Mouse (Mus musculus) spleen, postnatal 4 days (tissue): ENCODE data around the gene Carmil2.

Source experiments
- DNase-seq, 2 experiments: peaks; one replicate each; pipeline ENCODE4 v3.0.0; 2022; ENCODE audit warnings: low spot score in 2 of 2

Gene Carmil2

DNA sequence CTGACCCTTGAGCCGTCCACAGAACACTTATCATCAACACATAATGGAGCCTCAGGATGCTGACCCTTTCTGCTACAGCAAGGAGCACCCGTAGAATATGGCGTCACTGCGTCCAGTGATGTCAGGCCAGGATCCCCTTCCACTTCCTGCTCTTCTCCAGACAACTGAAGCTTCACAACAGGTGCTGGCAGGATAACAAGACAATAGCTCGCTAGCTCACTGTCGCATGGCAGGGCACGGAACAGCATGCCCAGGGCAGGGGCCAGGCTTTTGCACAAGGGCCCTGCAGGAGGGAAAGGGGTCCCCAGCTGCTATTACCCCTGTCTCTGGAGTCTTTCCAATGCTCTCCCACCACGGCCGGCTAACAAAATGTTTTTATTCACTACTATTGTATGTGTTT is 36.8 kb downstream of the Carmil2 start:
- DNase-seq: no peak

DNA sequence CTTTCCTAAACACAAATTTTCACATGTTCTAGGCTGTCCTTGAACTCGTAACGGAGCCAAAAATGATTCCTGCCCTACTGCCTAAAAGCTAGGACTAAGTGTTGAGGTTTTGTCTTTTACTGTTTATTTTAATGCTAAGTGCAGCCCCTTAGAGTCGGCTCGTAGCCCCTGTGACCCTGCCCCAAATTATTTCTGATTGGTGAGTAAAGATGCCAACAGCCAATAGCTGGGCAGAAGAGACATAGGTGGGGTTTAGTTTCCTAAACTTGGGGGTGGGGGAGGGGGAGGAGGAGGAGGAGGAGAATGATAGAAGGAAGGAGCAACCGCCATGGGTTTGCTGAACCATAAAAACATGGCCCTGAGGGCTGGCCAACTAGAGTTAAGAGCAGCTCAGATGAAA is 39.7 kb downstream of the Carmil2 start:
- DNase-seq: no peak

DNA sequence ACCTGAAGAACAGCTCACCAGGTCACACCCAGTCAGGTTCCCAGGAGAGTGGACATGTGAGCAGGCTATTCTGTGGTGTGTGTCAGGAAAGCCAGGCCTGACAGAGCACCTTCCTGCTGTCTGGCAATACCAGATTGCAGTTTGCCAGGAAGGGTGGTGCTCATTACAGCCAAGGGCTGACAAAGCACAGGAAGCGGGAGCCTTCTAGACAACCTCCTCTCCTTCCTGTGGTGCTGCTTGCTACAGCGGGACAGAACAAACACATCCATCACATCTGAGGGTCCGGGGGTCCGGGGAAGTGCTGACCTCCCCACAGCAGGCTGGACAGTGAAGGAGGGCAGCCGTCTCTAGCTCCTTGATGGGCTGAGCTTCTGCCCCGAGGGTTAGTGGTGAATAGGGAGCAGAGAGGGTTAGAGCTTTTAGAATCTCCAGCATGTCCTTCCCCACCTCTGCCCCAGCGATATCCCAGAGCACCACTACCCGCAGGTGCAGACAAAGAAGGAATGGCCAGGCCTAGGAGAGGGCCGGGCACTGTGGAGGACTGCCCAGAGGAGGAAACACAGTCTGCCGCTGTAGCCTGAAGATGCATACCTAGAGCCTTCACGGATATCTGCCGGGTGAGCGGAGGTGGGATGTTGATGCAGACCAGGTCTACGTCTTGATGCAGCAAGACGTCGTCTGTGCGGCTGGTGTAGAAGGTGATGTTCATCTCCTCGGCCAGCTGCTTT is 41.5 kb downstream of the Carmil2 start:
- DNase-seq: no peak

DNA sequence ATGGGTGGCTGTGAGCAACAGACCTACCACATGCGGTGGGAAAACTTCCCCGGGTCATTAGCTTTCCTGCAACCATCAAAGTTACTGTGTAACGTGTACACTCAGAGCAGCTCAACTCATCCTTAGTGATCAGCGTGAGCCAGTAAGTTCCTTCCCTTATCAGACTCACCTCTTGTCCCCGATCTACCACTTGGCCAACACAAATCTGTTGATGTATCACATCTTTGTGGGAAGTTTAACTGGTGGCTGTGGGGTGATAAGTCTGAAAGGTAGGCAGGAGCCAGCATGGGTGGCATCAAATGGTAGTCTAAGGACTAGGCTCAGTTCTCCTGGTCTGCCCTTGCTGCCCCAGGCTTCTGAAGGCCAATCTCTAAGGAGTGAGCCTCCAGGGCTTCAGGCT is 46.1 kb downstream of the Carmil2 start:
- DNase-seq: no peak

DNA sequence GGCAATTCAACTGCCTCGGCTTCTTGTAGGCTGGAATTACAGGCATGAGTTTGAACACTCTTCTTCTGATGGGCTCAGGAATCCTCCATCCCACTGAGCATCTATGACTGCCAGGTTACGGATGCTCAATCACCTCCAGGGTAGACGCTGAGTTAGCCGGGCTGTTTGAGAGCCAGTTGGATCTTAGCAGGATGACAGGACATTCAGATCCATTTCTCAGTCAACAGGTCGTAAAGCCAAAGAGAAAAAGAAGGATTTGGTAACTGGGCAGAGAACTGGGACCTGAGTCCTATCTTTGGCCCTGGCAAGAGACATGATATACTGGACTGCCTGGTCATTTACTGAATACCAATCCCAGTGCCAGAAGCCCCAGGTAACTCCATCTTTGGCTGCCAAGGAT is 53.1 kb downstream of the Carmil2 start:
- no peak for DNase-seq

DNA sequence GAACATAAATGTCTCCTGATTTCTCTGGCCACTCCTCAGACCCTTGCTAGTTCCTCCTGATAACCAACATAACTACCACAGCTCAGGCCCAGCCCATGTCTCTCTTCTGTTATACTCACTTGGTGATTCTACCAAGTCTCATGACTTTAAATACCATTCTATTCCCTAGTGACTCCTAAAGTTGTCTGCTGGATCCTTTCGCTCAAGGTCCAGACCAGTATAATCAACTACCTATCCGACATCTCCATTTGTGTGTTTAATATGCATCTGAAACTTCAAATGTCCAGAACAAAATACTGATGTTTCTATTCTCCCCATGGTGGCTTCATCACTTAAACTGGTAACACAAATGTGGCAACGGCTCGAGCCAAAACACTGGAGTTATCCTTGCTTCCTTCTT is 57.2 kb downstream of the Carmil2 start:
- DNase-seq: no peak
